Mouse (Mus musculus) kidney, embryonic 16.5 days (tissue): ENCODE measurements around the gene Pdlim5. TPM values are rescaled to one million over a fixed set of nuclear protein-coding genes. Genes with fewer than 3 reads are reported as not detected.

Experiments used
- ATAC-seq: fragments of 200-750 bp; cut with Nextera tagmentation; 2 replicates; pipeline ENCODE4 v1.8.0; 2017; ENCODE audit warnings: moderate TSS enrichment; ENCODE audit not compliant: low FRiP score, low TSS enrichment
- H3K27ac ChIP-seq: fragments of 300-500 bp; sonication (generic); 2 replicates; pipeline ENCODE4 v1.5.1; 2014; ENCODE audit warnings: low read length
- H3K27me3 ChIP-seq: fragments of 300-500 bp; sonication (generic); 2 replicates; pipeline ENCODE4 v1.6.1; 2014; ENCODE audit warnings: low read length, control low read depth, mixed read lengths; ENCODE audit not compliant: insufficient read depth
- H3K36me3 ChIP-seq: fragments of 300-500 bp; sonication (generic); 2 replicates; pipeline ENCODE4 v1.6.1; 2014; ENCODE audit warnings: low read length, control low read depth, mixed read lengths; ENCODE audit not compliant: insufficient read depth
- H3K4me1 ChIP-seq: fragments of 300-500 bp; sonication (generic); 2 replicates; pipeline ENCODE4 v1.6.1; 2014; ENCODE audit warnings: low read length, control low read depth, mixed read lengths; ENCODE audit not compliant: insufficient read depth
- H3K4me2 ChIP-seq: fragments of 300-500 bp; sonication (generic); replicated peaks from 2 replicates; pipeline ENCODE4 v1.6.1; 2014; ENCODE audit warnings: low read depth, low read length
- H3K4me3 ChIP-seq: fragments of 300-500 bp; sonication (generic); 2 replicates; pipeline ENCODE4 v1.5.1; 2014; ENCODE audit warnings: mild to moderate bottlenecking, low read length
- H3K9ac ChIP-seq: fragments of 300-500 bp; sonication (generic); replicated peaks from 2 replicates; pipeline ENCODE4 v1.6.1; 2014; ENCODE audit warnings: low read length
- H3K9me3 ChIP-seq: fragments of 300-500 bp; sonication (generic); 2 replicates; pipeline ENCODE4 v1.6.1; 2016; ENCODE audit warnings: low read length, control low read depth
- WGBS: fragments of 180-500 bp; shearing (Covaris S2); extraction: QIAGEN DNeasy Blood & Tissue Kit; methylation state at CpG from one replicate; pipeline ENCODE4 v1.1.7; 2014; 5-methylcytosine and 5-hydroxymethylcytosine counted together
- polyA plus RNA-seq: library from polyadenylated mRNA; unstranded; fragments of >200 nt; fragmentation: Nextera tagmentation; extraction: Ambion mirVana; gene quantifications from 2 replicates; pipeline ENCODE4 v1.2.1, GENCODE M21; 2015

Gene Pdlim5
- polyA plus RNA-seq, 1 experiment from 2014 or later, result 50.7 TPM

DNA sequence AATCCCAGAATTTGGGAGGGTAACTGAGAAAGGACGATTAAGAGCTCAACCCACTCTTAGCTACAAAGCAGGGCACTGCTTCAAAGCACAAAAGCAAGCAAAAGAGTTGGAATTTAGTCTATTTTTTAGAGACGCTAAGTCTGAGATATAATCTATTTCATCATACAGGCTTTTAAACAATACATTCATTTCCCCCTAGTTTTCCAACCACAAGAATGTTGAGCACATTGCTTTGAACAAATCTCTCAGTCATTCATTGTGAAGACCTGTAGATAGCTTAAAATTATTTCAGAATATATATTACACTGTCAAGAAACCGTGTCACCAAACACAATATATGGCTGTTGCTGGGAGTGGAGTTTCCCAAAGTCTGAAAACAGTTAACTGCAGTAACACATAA is 65.1 kb downstream of the Pdlim5 start:
- no peak overlapping the region for H3K4me3 ChIP-seq
- H3K9ac ChIP-seq, result no peak overlapping the region
- H3K9me3 ChIP-seq, result no peaks in the 10 kb centered on the region
- no peaks in the 10 kb centered on the region for H3K36me3 ChIP-seq
- H3K27ac ChIP-seq, result no peak overlapping the region
- H3K4me1 ChIP-seq, result 0 out of 2 replicates have a peak, but pooled peaks cover 4% of the 10 kb centered on the region
- H3K4me2 ChIP-seq, result no peak overlapping the region
- ATAC-seq, result peak; percentile 15; the same call in 1 of the 2 replicates
- H3K27me3 ChIP-seq, result no peaks in the 10 kb centered on the region
- 27% methylated on average over 3 of the region's 3 CpGs for WGBS

DNA sequence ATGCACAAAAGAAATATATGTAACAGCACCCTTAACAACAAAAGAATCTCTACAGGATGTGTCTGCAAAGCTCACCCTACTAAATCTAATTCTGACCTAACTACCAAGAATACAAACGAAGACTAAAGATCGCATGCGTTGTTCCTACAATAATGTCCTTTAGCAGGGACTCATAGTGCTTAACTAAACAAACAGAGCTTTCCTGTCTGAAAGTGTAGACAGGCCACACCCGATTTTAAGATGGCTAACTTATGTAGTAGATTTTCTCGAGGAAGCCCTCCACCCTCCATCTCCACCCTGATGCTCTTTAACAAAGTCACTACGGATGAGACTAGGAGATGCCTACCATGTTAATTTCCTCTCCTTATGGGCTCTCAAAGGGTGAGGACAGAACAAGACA is 71.9 kb downstream of the Pdlim5 start:
- H3K9ac ChIP-seq, result no peak overlapping the region
- no peak overlapping the region for H3K4me3 ChIP-seq
- H3K4me2 ChIP-seq, result no peak overlapping the region
- WGBS, result 61% methylated on average over 6 of the region's 6 CpGs
- no peaks in the 10 kb centered on the region for H3K9me3 ChIP-seq
- H3K27ac ChIP-seq, result no peak overlapping the region
- no peaks in the 10 kb centered on the region for H3K36me3 ChIP-seq
- no peak for ATAC-seq
- peaks cover 9% of the 10 kb centered on the region for H3K4me1 ChIP-seq
- no peaks in the 10 kb centered on the region for H3K27me3 ChIP-seq

DNA sequence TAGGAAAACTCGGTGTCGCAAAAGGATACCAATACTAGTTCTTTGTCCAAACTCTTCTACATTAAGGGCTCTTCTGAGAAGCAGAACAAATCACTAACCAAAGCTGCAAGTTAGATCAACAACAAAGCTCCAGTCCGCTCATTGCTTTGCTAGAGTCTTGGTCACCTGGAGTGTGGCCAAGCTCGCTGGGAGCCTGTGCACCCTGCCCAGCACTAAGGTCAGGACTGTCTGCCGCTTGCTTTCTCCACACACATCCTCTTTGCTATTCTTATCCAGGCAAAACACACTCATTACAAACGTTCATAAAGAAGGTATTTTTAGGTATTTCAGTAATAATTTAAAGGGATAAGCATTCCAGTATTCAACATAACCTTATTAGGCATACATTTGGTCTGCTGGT is 73.6 kb downstream of the Pdlim5 start:
- Histone ChIP-seq H3K9me3 (no peaks in the 10 kb centered on the region), H3K4me2 (no peak overlapping the region), H3K4me3 (no peak overlapping the region), H3K4me1 (peaks cover 9% of the 10 kb centered on the region), H3K27me3 (no peaks in the 10 kb centered on the region), H3K27ac (no peak overlapping the region), H3K36me3 (no peaks in the 10 kb centered on the region), H3K9ac (no peak overlapping the region)
- 49% methylated on average over 6 of the region's 6 CpGs for WGBS
- ATAC-seq, result peak; percentile 71; the same call in 1 of the 2 replicates

DNA sequence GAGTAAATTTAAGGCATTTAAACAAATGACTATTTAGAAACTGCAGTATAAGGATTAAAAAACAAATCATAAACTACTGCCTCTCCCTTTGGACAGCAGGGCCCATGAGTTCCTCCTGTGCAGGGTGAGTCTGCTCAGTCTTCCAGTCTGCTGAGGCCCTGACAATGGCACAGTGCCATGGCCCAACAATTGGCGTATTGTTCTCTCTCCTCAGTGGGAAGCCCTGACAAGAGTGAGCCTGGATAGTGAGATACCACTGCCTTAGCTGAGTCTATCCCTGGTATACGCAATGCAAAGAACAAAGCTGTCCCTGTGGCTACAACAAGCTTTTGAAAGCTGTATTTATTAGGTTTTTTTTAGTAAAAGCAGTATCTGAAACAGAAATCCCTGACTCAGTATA is 77.3 kb downstream of the Pdlim5 start:
- Histone ChIP-seq H3K27ac (no peak overlapping the region), H3K4me1 (peaks cover 5% of the 10 kb centered on the region), H3K9ac (no peak overlapping the region), H3K27me3 (no peaks in the 10 kb centered on the region), H3K36me3 (no peaks in the 10 kb centered on the region), H3K4me3 (no peak overlapping the region), H3K4me2 (no peak overlapping the region), H3K9me3 (no peaks in the 10 kb centered on the region)
- WGBS, result 55% methylated on average over 2 of the region's 2 CpGs
- ATAC-seq, result peak; percentile 75

DNA sequence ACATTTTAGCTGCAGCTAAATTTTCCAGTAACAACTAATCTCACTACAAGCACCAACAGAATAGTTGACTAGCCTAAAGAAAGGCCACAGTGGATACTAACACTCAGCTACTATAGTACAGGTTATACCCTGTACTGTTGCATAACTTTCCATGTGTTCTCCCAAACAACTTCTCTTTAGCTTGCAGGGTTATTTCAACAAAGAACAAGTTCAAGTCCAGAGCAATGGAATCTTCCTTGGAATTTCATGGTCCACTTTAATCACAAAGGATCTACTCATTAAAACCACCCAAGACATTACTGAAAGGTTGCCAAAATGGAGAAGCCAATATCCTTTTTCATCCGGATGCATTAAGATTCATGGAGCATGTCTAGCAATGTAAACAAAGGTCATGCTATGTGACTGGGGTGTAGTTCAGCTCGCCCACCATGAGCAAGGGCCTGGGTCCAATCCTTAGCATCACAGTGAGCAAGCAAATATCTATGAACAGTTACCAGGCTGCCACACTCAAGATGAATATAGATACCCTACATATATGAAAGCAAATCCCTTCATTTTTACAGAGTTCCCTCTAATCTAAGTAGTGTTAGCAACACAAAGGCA is 79.3 kb downstream of the Pdlim5 start:
- 37% methylated on average over 2 of the region's 2 CpGs for WGBS
- Histone ChIP-seq H3K27me3 (no peaks in the 10 kb centered on the region), H3K9me3 (no peaks in the 10 kb centered on the region), H3K4me2 (no peak overlapping the region), H3K36me3 (0 out of 2 replicates have a peak, but pooled peaks cover 4% of the 10 kb centered on the region), H3K4me3 (no peak overlapping the region), H3K9ac (no peak overlapping the region), H3K27ac (no peak overlapping the region), H3K4me1 (no peaks in the 10 kb centered on the region; the same call in 1 of the 2 replicates)
- peak; percentile 57; the same call in 1 of the 2 replicates for ATAC-seq

DNA sequence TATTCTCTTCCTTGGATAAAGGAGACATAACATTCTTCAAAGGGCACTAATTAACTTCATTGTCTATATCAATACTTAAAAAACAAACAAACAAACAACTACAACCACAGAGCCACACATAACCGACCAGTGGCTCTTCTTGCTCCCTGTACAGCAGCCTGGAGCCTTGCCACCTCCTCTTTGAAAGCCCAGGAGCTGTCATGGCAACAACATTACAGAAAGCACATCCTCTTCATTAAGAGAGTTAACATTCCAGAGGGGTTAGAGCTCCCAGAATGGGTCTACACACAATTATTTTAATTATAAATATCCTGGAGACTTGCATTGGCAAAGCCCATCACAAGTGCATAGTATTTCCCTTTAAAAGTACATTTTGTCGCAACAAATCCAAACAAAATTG is 84.4 kb downstream of the Pdlim5 start:
- Histone ChIP-seq H3K4me1 (no peaks in the 10 kb centered on the region), H3K9me3 (no peaks in the 10 kb centered on the region), H3K4me2 (no peak overlapping the region), H3K4me3 (no peak overlapping the region), H3K9ac (no peak overlapping the region), H3K36me3 (0 out of 2 replicates have a peak, but pooled peaks cover 4% of the 10 kb centered on the region), H3K27ac (no peak overlapping the region), H3K27me3 (no peaks in the 10 kb centered on the region)
- 77% methylated on average over 2 of the region's 2 CpGs for WGBS
- ATAC-seq, result no peak

DNA sequence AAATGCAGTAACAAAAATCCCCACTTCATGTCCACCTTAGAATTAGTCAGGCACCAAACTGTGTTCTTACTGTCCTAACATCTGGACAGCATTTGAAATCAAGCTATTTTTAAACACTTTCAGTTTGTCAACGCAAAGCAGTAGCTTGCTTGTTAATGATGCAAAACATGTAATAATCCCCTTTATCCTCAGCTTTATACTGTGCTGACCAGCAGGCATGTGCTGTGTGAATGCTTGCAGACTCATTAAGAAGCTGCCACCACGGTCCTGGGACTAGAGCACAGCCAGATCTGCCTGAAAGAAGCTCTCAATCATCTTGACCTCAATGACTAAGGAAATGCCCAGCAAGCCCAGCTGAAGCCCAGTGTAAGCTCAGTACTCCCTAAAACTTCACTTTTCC is 85.0 kb downstream of the Pdlim5 start:
- no peak overlapping the region for H3K27ac ChIP-seq
- 0 out of 2 replicates have a peak, but pooled peaks cover 4% of the 10 kb centered on the region for H3K36me3 ChIP-seq
- no peaks in the 10 kb centered on the region for H3K27me3 ChIP-seq
- H3K4me3 ChIP-seq, result no peak overlapping the region
- WGBS, result 34% methylated on average over 2 of the region's 2 CpGs
- ATAC-seq, result no peak
- no peaks in the 10 kb centered on the region for H3K4me1 ChIP-seq
- no peak overlapping the region for H3K9ac ChIP-seq
- H3K9me3 ChIP-seq, result no peaks in the 10 kb centered on the region
- H3K4me2 ChIP-seq, result no peak overlapping the region

DNA sequence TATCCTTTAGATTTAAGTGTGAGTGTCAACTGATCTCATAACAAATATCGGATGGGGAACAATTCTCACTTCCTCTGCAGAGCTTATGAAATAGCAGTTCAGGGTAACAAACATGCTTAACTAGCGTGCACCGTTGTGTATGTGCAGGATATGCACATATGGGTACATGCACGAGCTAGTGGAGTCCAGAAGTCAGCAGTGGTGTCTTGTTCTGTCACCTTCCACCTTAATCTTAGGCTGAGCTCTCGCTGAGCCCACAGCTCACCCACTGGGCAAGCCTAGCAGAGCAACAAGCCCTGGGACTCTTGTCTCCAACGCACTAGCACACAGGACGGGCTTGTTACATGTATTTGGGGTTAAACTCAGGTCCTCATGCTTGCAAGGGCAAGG is 100.2 kb downstream of the Pdlim5 start:
- Histone ChIP-seq H3K27me3 (no peaks in the 10 kb centered on the region), H3K27ac (no peak overlapping the region), H3K9ac (no peak overlapping the region), H3K36me3 (no peaks in the 10 kb centered on the region), H3K4me1 (no peaks in the 10 kb centered on the region), H3K9me3 (no peaks in the 10 kb centered on the region), H3K4me3 (no peak overlapping the region), H3K4me2 (no peak overlapping the region)
- peak; percentile 35; the same call in 1 of the 2 replicates for ATAC-seq
- 88% methylated on average over 7 of the region's 7 CpGs for WGBS

DNA sequence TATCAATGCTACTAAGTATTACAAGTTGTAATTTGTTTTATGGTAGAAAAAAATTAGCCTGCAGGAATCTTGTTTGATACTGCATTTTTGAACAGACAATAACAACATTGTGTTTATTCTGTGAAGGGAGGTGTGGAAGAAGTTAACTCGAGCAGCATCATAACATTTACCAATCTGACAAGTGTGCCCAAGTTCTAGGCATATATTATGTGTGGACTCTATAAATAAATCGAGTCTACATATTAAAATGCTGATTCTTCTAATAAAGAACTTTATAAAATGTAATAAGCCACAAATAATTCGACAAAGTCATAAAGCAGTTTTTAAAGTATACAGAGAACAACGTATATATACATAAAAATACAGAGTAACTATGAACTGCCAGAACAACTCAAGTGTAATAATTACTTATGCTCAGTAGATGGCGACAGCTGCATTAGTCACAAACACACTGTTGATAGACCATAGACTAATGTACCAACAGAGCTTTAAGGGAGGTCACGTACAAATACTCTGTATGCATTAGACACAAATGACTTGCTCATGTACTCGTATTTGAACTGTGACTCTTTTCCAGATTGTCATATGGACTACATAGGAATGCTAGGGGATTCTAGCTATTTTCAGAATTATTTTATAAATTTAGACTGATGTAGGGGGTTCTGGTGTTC is 100.7 kb downstream of the Pdlim5 start:
- WGBS, result 25% methylated on average over 7 of the region's 7 CpGs
- no peak overlapping the region for H3K4me2 ChIP-seq
- no peaks in the 10 kb centered on the region for H3K27me3 ChIP-seq
- no peaks in the 10 kb centered on the region for H3K36me3 ChIP-seq
- no peak overlapping the region for H3K9ac ChIP-seq
- no peaks in the 10 kb centered on the region for H3K9me3 ChIP-seq
- no peaks in the 10 kb centered on the region for H3K4me1 ChIP-seq
- peak; percentile 70 for ATAC-seq
- no peak overlapping the region for H3K27ac ChIP-seq
- no peak overlapping the region for H3K4me3 ChIP-seq

DNA sequence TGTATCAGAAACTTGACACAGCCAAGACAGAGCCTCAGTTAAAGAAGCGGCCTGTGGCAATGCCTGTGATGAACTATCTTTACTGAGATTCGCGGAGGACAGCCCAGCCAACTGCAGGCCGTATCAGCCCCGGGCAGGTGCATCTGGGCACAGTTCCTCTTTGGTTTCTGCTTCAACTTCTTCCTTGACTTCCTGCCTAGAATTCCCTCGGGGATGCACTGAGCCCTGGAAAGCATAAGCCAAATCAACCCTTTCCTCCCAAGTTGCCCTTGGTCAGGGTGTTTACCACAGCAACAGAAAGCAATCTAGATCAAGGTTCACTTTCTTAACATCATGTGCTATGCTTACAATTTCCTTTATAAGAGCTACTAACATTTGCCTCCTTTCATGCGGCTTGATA is 101.9 kb downstream of the Pdlim5 start:
- Histone ChIP-seq H3K9me3 (no peaks in the 10 kb centered on the region), H3K27ac (no peak overlapping the region), H3K36me3 (no peaks in the 10 kb centered on the region), H3K4me1 (no peaks in the 10 kb centered on the region), H3K4me3 (no peak overlapping the region), H3K4me2 (no peak overlapping the region), H3K9ac (no peak overlapping the region), H3K27me3 (no peaks in the 10 kb centered on the region)
- 75% methylated on average over 7 of the region's 7 CpGs for WGBS
- ATAC-seq, result no peak
